In the genomic region with DNA sequence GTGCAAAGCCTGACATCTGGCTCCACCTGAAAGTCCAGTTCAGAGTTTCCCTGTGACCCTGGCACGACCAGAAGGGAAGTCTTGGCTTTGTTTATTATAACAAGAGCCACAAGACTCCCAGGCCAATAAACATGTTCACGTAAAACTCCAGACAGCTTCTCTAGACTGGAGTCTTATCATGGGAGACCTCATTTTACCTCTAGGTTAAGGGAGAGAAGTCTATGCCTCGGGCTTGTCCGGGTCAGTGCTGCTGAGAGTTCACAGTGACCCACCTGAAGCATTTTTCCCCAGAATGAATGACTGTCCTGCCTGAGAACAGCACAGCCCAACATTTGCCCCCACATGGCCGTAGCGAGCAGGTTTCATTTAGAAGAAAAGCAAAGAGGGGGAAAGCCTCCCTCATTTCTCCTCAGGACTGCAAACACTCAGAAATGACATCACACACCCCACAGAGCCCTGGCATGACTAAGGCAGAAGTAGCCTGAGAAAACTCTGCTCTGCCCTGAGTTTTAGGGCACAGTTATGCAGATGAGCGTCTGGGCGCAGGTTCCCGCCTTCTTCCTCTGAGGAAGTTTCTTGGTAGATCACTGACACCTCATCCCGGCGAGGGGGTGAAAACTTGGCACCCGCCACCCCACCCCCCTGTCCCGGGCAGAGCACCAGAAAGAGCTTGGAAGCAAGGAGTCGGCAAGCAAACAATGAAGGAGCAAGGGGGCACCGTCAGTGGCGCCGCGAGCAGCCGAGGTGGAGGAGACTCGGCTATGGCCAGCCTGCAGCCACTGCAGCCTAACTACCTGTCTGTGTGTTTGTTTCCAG, we compare ENCODE assay signal across 8 mouse cellular contexts.
DNase-seq lines count a peak whose midpoint lies in the region; ATAC-seq and TF ChIP-seq lines count a peak whose summit lies in the region.

No protein-coding gene starts in this region.

- peak overlapping the region; percentile 82 for H3K4me3 ChIP-seq in testis, adult 2 months (ENCODE audit: control insufficient read depth, low read depth, low read length)
- peak overlapping the region; percentile 52 for H3K4me3 ChIP-seq in intestine, embryonic 15.5 days (replicated peaks)
- H3K4me3 ChIP-seq in liver, postnatal 0 days (ENCODE audit: low read depth, low read length): peak overlapping the region; percentile 71
- H3K4me3 ChIP-seq in neural tube, embryonic 11.5 days (ENCODE audit: low read depth, low read length): peak overlapping the region; percentile 32

- no peaks in the 10 kb centered on the region for H3K9me3 ChIP-seq in intestine, embryonic 15.5 days
- no peaks in the 10 kb centered on the region for H3K9me3 ChIP-seq in liver, postnatal 0 days (ENCODE audit: low read length)
- H3K9me3 ChIP-seq in neural tube, embryonic 11.5 days (ENCODE audit: control insufficient read depth, low read length): no peaks in the 10 kb centered on the region

- peak overlapping the region; percentile 89 for H3K4me2 ChIP-seq in intestine, embryonic 15.5 days (replicated peaks)
- peak overlapping the region; percentile 80 for H3K4me2 ChIP-seq in liver, postnatal 0 days (ENCODE audit: low read depth, low read length)
- H3K4me2 ChIP-seq in neural tube, embryonic 11.5 days (ENCODE audit: low read depth): peak overlapping the region; percentile 68

- TF ChIP-seq CTCF in testis, adult 2 months (IDR thresholded peaks at IDR 0.05; ENCODE audit: control insufficient read depth, insufficient read depth, insufficient replicate concordance, low read depth, low read length): no peak
- TF ChIP-seq CTCF in liver, postnatal 0 days (IDR thresholded peaks at IDR 0.05; ENCODE audit: low read depth): no peak

- under 1% methylated on average over 20 of the region's 20 CpGs for WGBS in intestine, embryonic 15.5 days
- under 1% methylated on average over 20 of the region's 20 CpGs for WGBS in liver, postnatal 0 days (ENCODE audit: insufficient replicate concordance)
- under 1% methylated on average over 20 of the region's 20 CpGs for WGBS in neural tube, embryonic 11.5 days

- H3K4me1 ChIP-seq in testis, adult 2 months (ENCODE audit: control insufficient read depth, insufficient read depth, low read length): no peaks in the 10 kb centered on the region
- peaks cover 16% of the 10 kb centered on the region for H3K4me1 ChIP-seq in intestine, embryonic 15.5 days (replicated peaks)
- H3K4me1 ChIP-seq in liver, postnatal 0 days (ENCODE audit: insufficient read depth): peaks cover 75% of the 10 kb centered on the region
- peaks cover 12% of the 10 kb centered on the region for H3K4me1 ChIP-seq in neural tube, embryonic 11.5 days (ENCODE audit: control insufficient read depth, insufficient read depth, low read length)

- DNase-seq in testis, postnatal 14 days (ENCODE audit: low spot score): no peak
- peak; percentile 73 for DNase-seq in embryo, embryonic 10 days (ENCODE audit: low spot score)
- DNase-seq in liver, postnatal 0 days: peak; percentile 68
- DNase-seq in neural tube, embryonic 11.5 days (ENCODE audit: low spot score): peak; percentile 48
- peak; percentile 80 for DNase-seq in thymus, postnatal 14 days

- H3K27ac ChIP-seq in testis, adult 2 months (ENCODE audit: control insufficient read depth, insufficient read depth, low read depth, low read length): peak overlapping the region; percentile 86
- H3K27ac ChIP-seq in intestine, embryonic 15.5 days: peak overlapping the region; percentile 89
- H3K27ac ChIP-seq in liver, postnatal 0 days (ENCODE audit: low read depth): peak overlapping the region; percentile 92
- no peak overlapping the region for H3K27ac ChIP-seq in neural tube, embryonic 11.5 days (ENCODE audit: low read depth, low read length)

- TF ChIP-seq POLR2A in testis, adult 2 months (IDR thresholded peaks at IDR 0.05; ENCODE audit: control insufficient read depth, low read depth, low read length): 0 out of 2 replicates have a peak, but pooled peaks have one; percentile 17

- peak; percentile 38 for ATAC-seq in granulocyte monocyte progenitor cell, adult 5-6 weeks (replicated peaks; ENCODE audit: poor library complexity, severe bottlenecking)
- ATAC-seq in intestine, embryonic 15.5 days: peak; percentile 80
- ATAC-seq in liver, postnatal 0 days: peak; percentile 78
- peak; percentile 64; the same call in 1 of the 2 replicates for ATAC-seq in neural tube, embryonic 11.5 days (ENCODE audit: insufficient read depth, low FRiP score, low TSS enrichment)

- no peaks in the 10 kb centered on the region for H3K36me3 ChIP-seq in testis, adult 2 months (ENCODE audit: control insufficient read depth, insufficient read depth, low read length)
- H3K36me3 ChIP-seq in intestine, embryonic 15.5 days: no peaks in the 10 kb centered on the region
- peaks cover 5% of the 10 kb centered on the region; the same call in 1 of the 2 replicates for H3K36me3 ChIP-seq in liver, postnatal 0 days (replicated peaks; ENCODE audit: insufficient read depth, low read length)
- no peaks in the 10 kb centered on the region for H3K36me3 ChIP-seq in neural tube, embryonic 11.5 days (ENCODE audit: control insufficient read depth, insufficient read depth, low read length)

- no peak for TF ChIP-seq EP300 in liver, postnatal 0 days (IDR thresholded peaks at IDR 0.05; ENCODE audit: low read depth)

- H3K9ac ChIP-seq in intestine, embryonic 15.5 days: peak overlapping the region; percentile 56
- H3K9ac ChIP-seq in liver, postnatal 0 days (replicated peaks): peak overlapping the region; percentile 87
- H3K9ac ChIP-seq in neural tube, embryonic 11.5 days (ENCODE audit: low read length): peak overlapping the region; percentile 52

- no peaks in the 10 kb centered on the region for H3K27me3 ChIP-seq in testis, adult 2 months (ENCODE audit: control insufficient read depth, insufficient read depth, low read length)
- no peaks in the 10 kb centered on the region for H3K27me3 ChIP-seq in intestine, embryonic 15.5 days (replicated peaks)
- H3K27me3 ChIP-seq in liver, postnatal 0 days (ENCODE audit: insufficient read depth, low read length): no peaks in the 10 kb centered on the region
- no peaks in the 10 kb centered on the region for H3K27me3 ChIP-seq in neural tube, embryonic 11.5 days (ENCODE audit: control insufficient read depth, insufficient read depth, low read length)

Comparison
In these comparisons a context has a peak if more than half of its experiments do, and no peak if none do; other contexts are left out.
1. H3K4me3 ChIP-seq: peak in every context shown above with its lines; median percentile 82 in testis, adult 2 months; 71 in liver, postnatal 0 days; 52 in intestine, embryonic 15.5 days; 32 in neural tube, embryonic 11.5 days.